Mouse (Mus musculus): ENCODE data around the gene Gmeb1. TPM values are rescaled to one million over a fixed set of nuclear protein-coding genes. Genes with fewer than 3 reads are reported as not detected.
"Not testable (repeated sequence)": the region's sequence is repeated elsewhere in the genome, so short reads cannot be mapped to it uniquely, and the experiment has no call there.

The Gmeb1 gene
- polyA plus RNA-seq (2012; ENCODE audit: insufficient read depth, insufficient read length, missing spikeins), result 16.7 and 16.8 TPM in 2 replicates

DNA sequence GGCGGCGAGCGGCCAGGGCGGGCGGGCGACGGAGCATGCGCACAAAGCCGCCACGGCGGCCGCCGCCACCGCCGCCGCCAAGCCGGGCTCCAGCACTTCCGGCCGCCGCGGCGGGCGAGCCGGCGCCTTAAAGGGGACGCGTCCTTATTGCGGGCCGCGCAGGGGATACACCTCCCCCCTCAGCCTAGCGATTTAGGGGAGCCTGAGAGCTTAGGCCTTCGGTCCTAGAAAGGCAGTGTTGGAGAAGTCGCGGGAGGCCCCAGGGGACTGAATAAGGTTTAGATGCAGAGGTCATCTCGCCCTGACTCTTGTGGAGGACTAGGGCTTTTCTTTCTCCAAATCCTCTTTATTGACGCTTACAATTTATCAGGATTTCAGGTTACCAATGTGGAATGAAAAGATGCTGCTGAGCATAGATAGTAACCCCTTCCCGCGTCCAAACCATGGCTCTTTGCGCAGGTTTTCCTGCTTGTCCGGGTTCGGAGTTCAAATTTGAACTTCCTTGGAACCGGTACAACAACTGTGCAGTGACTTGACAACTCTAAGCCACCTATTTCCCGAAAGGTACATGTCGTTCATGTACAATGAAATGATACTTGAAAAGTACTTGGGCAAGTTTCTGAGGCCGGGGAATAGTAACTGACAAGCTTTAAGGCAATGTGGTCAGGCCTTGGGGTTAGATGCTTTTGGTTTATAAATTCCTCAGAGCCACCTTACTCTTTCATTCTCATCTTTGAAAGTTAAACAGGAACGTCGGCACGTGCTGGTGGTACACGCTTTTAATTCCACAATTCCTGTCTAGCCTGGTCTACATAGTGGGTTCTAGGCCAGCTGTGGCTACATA lies at the start of gene Gmeb1:
Gene Gmeb1 (minus strand): TSS at position 89 of the 844 bp plus-strand sequence.
- Histone ChIP-seq H3K4me3 (ENCODE audit: insufficient read depth, low read length) (peak within 1 kb of the TSS; percentile 99), H3K27ac (ENCODE audit: insufficient read depth, low read depth, low read length) (peak within 1 kb of the TSS; percentile 84), H3K4me1 (ENCODE audit: control insufficient read depth, insufficient read depth, low read length) (peaks cover 19% of the 10 kb centered on the region)
- TF ChIP-seq POLR2A (IDR thresholded peaks at IDR 0.05; ENCODE audit: borderline replicate concordance, low read depth, low read length), result no peak
- no peak for TF ChIP-seq CTCF (IDR thresholded peaks at IDR 0.05; ENCODE audit: low read depth, low read length)

DNA sequence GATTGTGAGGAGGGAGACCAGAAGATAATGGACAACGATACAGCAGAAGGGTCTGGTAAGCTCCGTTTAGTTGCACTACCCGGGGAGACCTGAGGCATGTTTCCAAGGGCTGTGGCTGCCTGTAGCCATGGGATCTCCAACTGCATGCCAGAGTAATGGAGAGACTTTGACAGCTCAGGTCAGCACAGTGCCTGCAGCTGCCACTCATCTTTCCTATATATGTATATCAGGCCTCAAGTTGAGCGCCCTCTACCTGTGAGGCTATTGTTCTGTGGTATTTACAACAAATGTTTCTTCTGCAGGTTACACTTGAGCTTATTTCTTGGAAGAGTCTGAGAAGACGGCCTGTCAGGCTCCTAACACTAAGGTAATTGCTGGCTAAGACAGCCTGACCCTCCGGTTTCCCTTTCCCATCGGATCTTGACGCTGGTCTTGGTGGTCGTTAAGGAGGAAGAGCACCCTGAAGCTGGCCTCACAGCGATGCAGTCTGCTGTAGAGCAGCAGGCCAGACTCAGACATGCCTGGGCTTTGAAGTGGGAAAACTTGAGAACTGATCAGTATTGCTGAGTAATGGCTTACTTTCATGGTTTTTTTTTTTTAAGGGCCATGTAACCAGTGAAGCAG lies 48.6 kb upstream of the Gmeb1 start:
- peak overlapping the region; percentile 44 for H3K27ac ChIP-seq (ENCODE audit: insufficient read depth, low read depth, low read length)
- TF ChIP-seq CTCF (IDR thresholded peaks at IDR 0.05; ENCODE audit: low read depth, low read length) (peak; percentile 24; the same call in 1 of the 2 replicates), POLR2A (IDR thresholded peaks at IDR 0.05; ENCODE audit: borderline replicate concordance, low read depth, low read length) (no peak)
- H3K4me3 ChIP-seq (ENCODE audit: insufficient read depth, low read length), result peak overlapping the region; percentile 98
- peaks cover 4% of the 10 kb centered on the region; the same call in 1 of the 2 replicates for H3K4me1 ChIP-seq (ENCODE audit: control insufficient read depth, insufficient read depth, low read length)

DNA sequence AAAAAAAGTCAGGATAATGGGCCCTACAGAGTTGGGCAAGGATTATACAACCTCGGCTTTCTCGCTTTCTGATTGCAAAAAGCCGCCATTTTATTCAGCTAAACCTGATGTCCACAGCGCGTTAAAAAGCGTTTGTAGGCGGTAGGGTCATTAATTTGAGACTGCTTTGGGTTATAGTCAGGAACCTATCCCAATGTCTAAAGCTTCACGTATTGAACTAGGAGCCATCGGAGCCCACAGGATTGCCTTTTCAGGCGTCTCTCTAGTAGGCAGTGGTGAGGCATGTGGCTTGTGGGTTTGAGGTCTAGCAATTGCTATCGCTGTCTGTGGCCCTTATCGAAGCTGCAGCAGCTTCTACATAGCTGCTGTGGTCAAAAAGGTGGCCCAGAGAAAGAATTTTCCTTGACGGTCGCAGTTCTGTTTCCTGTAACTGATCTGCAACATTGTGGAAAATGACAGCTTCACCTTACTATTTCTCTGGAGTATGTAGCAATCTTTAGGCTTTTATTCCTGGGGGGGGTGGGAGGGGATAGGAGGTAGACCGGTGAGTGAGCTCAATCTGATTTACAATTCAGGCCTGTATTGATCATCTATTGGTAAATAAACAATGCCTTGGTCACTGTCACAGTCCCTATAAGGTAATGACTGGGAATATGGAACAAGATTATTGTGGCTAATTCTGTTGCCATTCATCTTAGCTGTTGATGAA lies 47.9 kb upstream of the Gmeb1 start:
- TF ChIP-seq POLR2A (IDR thresholded peaks at IDR 0.05; ENCODE audit: borderline replicate concordance, low read depth, low read length) (no peak), CTCF (IDR thresholded peaks at IDR 0.05; ENCODE audit: low read depth, low read length) (no peak)
- Histone ChIP-seq H3K27ac (ENCODE audit: insufficient read depth, low read depth, low read length) (peak overlapping the region; percentile 86), H3K4me1 (ENCODE audit: control insufficient read depth, insufficient read depth, low read length) (peaks cover 4% of the 10 kb centered on the region; the same call in 1 of the 2 replicates), H3K4me3 (ENCODE audit: insufficient read depth, low read length) (peak overlapping the region; percentile 98)

DNA sequence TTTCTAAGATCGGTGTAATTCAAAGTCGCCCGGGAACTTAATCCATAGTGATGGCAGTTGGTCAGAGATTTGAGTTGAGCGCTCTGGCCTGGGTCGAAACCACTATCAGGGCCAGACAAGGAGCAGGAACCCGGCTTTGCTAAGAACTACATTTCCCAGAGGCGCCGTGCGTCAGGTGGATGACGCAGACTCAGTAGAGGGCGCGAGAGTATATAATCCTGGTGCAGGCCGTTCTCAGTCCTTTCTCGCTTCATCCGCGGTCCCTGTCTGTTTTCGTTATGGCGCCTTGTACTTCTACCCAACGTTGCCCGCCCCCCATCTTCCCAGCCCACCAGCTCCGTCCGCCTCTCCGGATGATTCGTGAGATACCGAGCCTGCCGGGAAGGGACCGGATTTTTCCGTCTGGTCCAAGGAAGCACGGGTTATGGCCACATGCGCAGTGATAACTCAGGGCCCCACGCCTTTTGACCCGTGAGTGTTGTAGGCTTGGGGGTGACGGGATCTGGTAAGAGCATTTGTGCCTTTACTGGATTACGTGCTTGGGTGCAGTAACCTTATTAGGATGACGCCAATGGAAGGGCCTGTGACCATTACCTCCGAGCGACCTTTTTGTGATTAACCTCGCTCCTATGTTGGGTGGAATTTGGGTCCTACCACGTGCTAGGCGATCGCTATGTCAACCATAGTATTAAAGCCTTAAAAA lies 47.2 kb upstream of the Gmeb1 start:
- TF ChIP-seq CTCF (IDR thresholded peaks at IDR 0.05; ENCODE audit: low read depth, low read length) (no peak), POLR2A (IDR thresholded peaks at IDR 0.05; ENCODE audit: borderline replicate concordance, low read depth, low read length) (peak; percentile 65; the same call in 1 of the 2 replicates)
- H3K27ac ChIP-seq (ENCODE audit: insufficient read depth, low read depth, low read length), result peak overlapping the region; percentile 86
- H3K4me3 ChIP-seq (ENCODE audit: insufficient read depth, low read length), result peak overlapping the region; percentile 98
- H3K4me1 ChIP-seq (ENCODE audit: control insufficient read depth, insufficient read depth, low read length), result peaks cover 4% of the 10 kb centered on the region; the same call in 1 of the 2 replicates

DNA sequence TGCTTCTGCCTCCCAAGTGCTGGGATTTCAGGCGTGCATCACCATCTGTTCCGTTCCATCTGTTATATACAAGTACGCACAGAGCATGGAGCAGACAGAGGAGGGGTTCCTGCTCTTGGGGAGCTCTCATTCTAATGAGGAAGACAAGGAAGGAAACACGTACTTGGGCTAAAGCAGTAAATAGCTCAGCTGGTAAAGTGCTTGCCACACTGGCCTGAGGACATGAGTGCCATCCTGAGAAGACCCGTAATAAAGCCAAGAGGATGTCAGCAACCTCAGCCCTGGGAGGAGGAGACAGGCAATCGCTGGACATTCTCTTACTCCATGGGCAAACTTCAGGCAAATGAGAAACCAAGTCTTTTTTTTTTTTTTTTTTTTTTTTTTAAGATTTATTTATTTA lies 44.6 kb upstream of the Gmeb1 start:
- peaks cover 4% of the 10 kb centered on the region; the same call in 1 of the 2 replicates for H3K4me1 ChIP-seq (ENCODE audit: control insufficient read depth, insufficient read depth, low read length)
- no peak overlapping the region for H3K27ac ChIP-seq (ENCODE audit: insufficient read depth, low read depth, low read length)
- H3K4me3 ChIP-seq (ENCODE audit: insufficient read depth, low read length), result no peak overlapping the region
- TF ChIP-seq POLR2A (IDR thresholded peaks at IDR 0.05; ENCODE audit: borderline replicate concordance, low read depth, low read length) (no peak), CTCF (IDR thresholded peaks at IDR 0.05; ENCODE audit: low read depth, low read length) (no peak)

DNA sequence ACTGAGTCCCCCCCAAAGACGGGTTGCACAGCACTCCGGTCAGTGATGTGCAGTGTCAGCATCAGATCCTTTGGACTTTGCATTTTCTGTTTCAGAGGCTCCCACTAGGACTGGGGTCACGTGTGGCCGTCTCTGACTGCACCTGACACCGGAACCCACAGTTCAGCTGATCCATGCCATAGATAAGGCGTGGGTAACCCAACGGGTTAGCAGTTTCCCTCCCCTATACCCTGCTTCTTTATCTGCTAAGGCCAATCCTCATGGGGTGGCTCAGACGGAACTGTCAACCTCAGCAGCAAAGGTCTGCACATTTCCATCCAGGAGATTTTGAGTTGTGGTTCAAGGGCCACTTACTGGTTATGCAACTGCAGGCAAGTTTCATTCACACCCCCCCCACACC lies 43.9 kb upstream of the Gmeb1 start:
- no peak overlapping the region for H3K27ac ChIP-seq (ENCODE audit: insufficient read depth, low read depth, low read length)

DNA sequence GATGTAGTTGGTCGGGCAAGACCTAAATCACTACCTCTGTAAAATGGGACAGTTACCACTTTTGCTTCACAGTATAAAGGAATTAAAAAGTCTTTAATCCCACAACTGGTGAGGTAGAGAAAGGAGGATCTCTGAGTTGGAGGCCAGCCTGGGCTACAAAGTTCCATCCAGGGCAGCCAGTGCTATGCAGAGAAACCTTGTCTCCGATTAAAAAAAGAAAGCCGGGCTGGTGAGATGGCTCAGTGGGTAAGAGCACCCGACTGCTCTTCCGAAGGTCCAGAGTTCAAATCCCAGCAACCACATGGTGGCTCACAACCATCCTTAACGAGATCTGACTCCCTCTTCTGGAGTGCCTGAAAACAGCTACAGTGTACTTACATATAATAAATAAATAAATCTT lies 42.1 kb upstream of the Gmeb1 start:
- not testable (repeated sequence) for H3K4me1 ChIP-seq (ENCODE audit: control insufficient read depth, insufficient read depth, low read length); H3K27ac ChIP-seq (ENCODE audit: insufficient read depth, low read depth, low read length)
- peak overlapping the region; percentile 35; the same call in 1 of the 2 replicates for H3K4me3 ChIP-seq (ENCODE audit: insufficient read depth, low read length)

More for the DNA sequence above, 43.9 kb upstream of the Gmeb1 start:
- H3K4me3 ChIP-seq (ENCODE audit: insufficient read depth, low read length), result no peak overlapping the region
- peaks cover 4% of the 10 kb centered on the region; the same call in 1 of the 2 replicates for H3K4me1 ChIP-seq (ENCODE audit: control insufficient read depth, insufficient read depth, low read length)
- TF ChIP-seq POLR2A (IDR thresholded peaks at IDR 0.05; ENCODE audit: borderline replicate concordance, low read depth, low read length), result no peak
- TF ChIP-seq CTCF (IDR thresholded peaks at IDR 0.05; ENCODE audit: low read depth, low read length), result no peak

DNA sequence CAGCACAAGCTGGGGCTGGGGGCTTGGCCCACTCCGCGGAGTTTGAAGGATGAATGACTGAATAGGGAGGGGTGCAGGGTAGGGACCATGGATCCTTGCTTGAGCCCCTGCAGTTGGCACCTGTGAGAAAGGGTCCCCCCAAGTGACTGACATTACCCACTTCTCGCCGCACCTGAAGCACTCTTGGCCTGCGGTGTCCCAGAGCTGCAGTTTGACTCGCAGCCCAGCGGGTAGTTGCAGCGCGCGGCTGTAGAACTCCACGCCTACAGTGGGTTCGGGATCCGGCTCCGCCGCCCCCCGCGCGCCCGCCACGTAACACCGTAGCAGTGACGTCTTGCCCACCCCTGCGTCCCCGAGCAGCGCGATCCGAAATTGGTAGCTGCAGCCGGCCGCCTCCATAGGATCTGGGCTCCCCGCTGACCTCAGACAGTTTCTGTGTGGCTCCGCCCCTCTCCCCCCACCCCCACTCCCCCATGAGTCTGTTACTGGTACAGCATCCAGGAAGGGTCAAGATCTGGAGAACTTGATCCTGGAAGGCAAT lies 41.6 kb upstream of the Gmeb1 start, which contains the start of gene Rab42:
Gene Rab42 (minus strand): TSS at position 447 of the 541 bp plus-strand sequence.
- no peak within 1 kb of the TSS for H3K27ac ChIP-seq (ENCODE audit: insufficient read depth, low read depth, low read length)
- peak within 1 kb of the TSS; percentile 61 for H3K4me3 ChIP-seq (ENCODE audit: insufficient read depth, low read length)
- peaks cover 2% of the 10 kb centered on the region; the same call in 1 of the 2 replicates for H3K4me1 ChIP-seq (ENCODE audit: control insufficient read depth, insufficient read depth, low read length)
- TF ChIP-seq CTCF (IDR thresholded peaks at IDR 0.05; ENCODE audit: low read depth, low read length) (no peak), POLR2A (IDR thresholded peaks at IDR 0.05; ENCODE audit: borderline replicate concordance, low read depth, low read length) (no peak)

Data from bone marrow macrophage, adult 2 months (primary cell).